Mouse (Mus musculus) natural killer cell, adult 2 months (primary cell): ENCODE results near the gene Ddr1.

Source experiments
- DNase-seq, 2 experiments: peaks; one replicate each; pipeline ENCODE4 v3.0.0; 2022; ENCODE audit warnings: low spot score in 2 of 2

Ddr1 gene

GRCm38 (mm10) chr17:35692368-35692767, 12.1 kb downstream of the Ddr1 start:
- no peak for DNase-seq

GRCm38 (mm10) chr17:35691811-35692210, 12.6 kb downstream of the Ddr1 start:
- DNase-seq, result no peak

GRCm38 (mm10) chr17:35689936-35690645, 14.3 kb downstream of the Ddr1 start:
- no peak for DNase-seq

- no peak for DNase-seq
Measured at GRCm38 (mm10) chr17:35688347-35689175, 15.9 kb downstream of the Ddr1 start.

- no peak for DNase-seq
Measured at GRCm38 (mm10) chr17:35685061-35685460, 19.4 kb downstream of the Ddr1 start.

- DNase-seq, result no peak
Measured at GRCm38 (mm10) chr17:35681986-35682385, 22.4 kb downstream of the Ddr1 start.

- no peak for DNase-seq
Measured at GRCm38 (mm10) chr17:35680591-35680990, 23.8 kb downstream of the Ddr1 start.

- peak; percentile 86 to 89 for DNase-seq
Measured at GRCm38 (mm10) chr17:35673416-35674035, 30.9 kb downstream of the Ddr1 start, which contains the start of gene Gtf2h4. TSS of gene Gtf2h4 (minus strand) at chr17:35673739.

GRCm38 (mm10) chr17:35672527-35672926, 31.9 kb downstream of the Ddr1 start:
- DNase-seq, result no peak

- DNase-seq, result no peak
Measured at GRCm38 (mm10) chr17:35671846-35672245, 32.6 kb downstream of the Ddr1 start.

- DNase-seq, result no peak
Measured at GRCm38 (mm10) chr17:35669731-35670130, 34.7 kb downstream of the Ddr1 start.

- DNase-seq, result peak; percentile 95 to 96
Measured at GRCm38 (mm10) chr17:35667334-35668065, 36.9 kb downstream of the Ddr1 start, which contains the start of gene Vars2. TSS of gene Vars2 (minus strand) at chr17:35667592.

- no peak for DNase-seq
Measured at GRCm38 (mm10) chr17:35666851-35667256, 37.6 kb downstream of the Ddr1 start.

- DNase-seq, result no peak
Measured at GRCm38 (mm10) chr17:35665957-35666515, 38.4 kb downstream of the Ddr1 start.

- no peak for DNase-seq
Measured at GRCm38 (mm10) chr17:35653086-35653485, 51.3 kb downstream of the Ddr1 start.

- DNase-seq, result no peak
Measured at GRCm38 (mm10) chr17:35649429-35649828, 55.0 kb downstream of the Ddr1 start.

- no peak for DNase-seq
Measured at GRCm38 (mm10) chr17:35643609-35644236, 60.7 kb downstream of the Ddr1 start, which contains the start of gene Mucl3. TSS of gene Mucl3 (minus strand) at chr17:35643695.

- DNase-seq, result no peak
Measured at GRCm38 (mm10) chr17:35639352-35639751, 65.1 kb downstream of the Ddr1 start.

GRCm38 (mm10) chr17:35638475-35639190, 65.8 kb downstream of the Ddr1 start:
- peak in 1 of 2 experiments; percentile 23 for DNase-seq

GRCm38 (mm10) chr17:35636363-35636762, 68.1 kb downstream of the Ddr1 start:
- no peak for DNase-seq
